Mouse (Mus musculus): Measurements from ENCODE around the gene Gpx3.

GRCm38 (mm10) chr11:54944702-54945101 is 42.4 kb downstream of the Gpx3 start:
- TF ChIP-seq CTCF (IDR thresholded peaks at IDR 0.05; ENCODE audit: borderline replicate concordance, control insufficient read depth, extremely low read depth, insufficient read depth, low read length, poor library complexity) (no peak), POLR2A (IDR thresholded peaks at IDR 0.05; ENCODE audit: control insufficient read depth, extremely low read depth, insufficient read depth, low read length, poor library complexity) (no peak)

Measured in thymus, adult 2 months (tissue).